Mouse (Mus musculus) c-Kit-positive CD71-positive TER-119-negative erythroid progenitor cells, embryonic 14.5 days (primary cell): Measurements from ENCODE around the gene Cog4.
A peak's percentile ranks its signal among the peaks of the same experiment; 100 is the strongest.
"Not testable (repeated sequence)": the region's sequence is repeated elsewhere in the genome, so short reads cannot be mapped to it uniquely, and the experiment has no call there.

ENCODE experiments used
- DNase-seq: peaks from one replicate; pipeline ENCODE4 v3.0.0-alpha.2; 2013; ENCODE audit warnings: low read depth

The Cog4 gene

DNA sequence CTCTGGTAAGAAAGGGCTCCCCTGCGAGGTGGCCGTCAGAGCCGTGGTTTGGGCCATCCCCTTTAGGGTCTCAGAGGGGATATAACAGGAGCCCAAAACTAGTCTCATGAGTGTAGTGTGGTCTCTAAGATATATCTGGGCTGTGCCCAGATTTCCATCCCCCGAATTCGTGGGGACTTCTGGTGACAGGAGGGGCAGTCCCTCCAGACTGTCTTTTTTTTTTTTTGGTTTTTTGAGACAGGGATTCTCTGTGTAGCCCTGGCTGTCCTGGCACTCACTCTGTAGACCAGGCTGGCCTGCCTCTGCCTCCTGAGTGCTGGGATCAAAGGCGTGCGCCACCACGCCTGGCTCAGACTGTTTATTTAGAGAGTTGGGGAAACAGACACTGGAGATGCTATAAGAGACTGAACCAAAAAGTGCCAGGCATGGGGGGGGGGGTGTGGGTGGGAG, 79.3 kb downstream of the Cog4 start:
- no peak for DNase-seq

DNA sequence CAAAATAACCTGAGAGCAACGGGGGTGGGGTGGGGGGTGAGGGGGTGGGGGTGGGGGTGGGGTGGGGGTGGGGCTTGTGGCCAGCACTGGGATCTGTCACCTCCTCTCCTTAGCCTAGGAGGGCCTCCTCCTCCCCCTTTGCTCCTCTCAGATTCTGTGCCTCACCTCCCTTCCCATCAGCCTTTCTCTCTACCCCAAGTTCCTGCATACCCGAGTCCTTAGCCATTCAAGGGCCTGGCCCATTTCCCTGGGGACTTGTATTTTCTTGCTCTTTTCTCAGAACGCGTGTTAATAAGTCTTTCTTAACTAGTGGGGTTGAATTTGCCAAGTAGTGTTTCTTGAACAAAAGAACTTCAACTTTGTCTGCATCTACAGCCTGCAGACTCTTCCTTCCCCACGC, 80.3 kb downstream of the Cog4 start:
- DNase-seq = no peak

DNA sequence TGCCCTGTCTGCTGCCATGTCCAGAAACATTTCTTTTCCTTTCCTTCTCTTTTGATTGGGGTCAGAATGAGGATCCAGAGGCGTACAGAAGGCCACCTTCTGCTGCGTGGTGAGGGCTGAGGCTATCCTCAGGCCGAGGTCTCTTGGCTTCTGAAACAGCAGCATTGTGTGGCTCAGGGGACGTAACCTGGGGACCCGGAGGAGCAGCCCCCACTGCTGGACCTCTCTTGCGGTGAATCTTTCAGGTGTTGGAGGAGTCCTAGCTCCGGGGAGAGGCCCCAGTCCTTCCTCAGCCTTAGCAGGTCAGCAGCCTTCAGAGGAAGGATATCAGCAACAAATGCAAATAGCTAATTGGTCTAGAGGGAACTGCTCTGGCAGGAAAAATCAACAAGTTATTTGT, 82.0 kb downstream of the Cog4 start:
- DNase-seq = no peak

DNA sequence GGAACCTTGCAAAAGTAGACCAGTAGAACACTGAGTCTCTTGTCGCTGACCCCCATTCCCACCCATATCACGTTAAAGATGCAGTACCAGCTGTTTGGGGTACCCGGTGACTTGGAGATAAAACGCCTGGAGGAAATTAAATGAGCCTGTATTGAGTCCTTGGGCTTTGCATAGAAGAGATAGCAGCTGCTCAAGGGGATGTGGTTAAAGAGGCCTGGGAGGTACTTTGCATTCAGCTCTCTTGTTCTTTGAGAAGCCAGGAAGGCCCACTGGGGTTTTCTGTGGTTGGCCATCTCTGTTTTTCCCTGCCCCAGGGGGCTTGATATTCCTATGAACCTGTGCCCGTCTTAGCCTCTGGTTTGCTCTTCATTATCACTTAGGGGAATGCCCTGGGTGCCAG, 82.7 kb downstream of the Cog4 start:
- DNase-seq = peak; percentile 87

DNA sequence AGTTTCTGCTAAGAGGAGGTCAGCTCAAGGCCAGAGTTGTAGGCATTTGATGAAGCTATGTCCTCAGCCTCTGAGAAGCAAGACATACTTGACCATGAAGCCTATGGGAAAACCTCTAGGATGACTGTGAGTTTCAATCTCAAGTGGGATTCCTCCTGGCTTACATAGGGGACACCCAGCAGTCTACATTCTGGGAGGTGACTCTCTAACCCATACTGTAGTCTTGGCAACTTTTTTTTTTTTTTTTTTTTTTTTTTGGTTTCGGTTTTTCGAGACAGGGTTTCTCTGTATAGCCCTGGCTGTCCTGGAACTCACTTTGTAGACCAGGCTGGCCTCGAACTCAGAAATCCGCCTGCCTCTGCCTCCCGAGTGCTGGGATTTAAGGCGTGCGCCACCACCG, 83.3 kb downstream of the Cog4 start:
- not testable (repeated sequence) for DNase-seq

DNA sequence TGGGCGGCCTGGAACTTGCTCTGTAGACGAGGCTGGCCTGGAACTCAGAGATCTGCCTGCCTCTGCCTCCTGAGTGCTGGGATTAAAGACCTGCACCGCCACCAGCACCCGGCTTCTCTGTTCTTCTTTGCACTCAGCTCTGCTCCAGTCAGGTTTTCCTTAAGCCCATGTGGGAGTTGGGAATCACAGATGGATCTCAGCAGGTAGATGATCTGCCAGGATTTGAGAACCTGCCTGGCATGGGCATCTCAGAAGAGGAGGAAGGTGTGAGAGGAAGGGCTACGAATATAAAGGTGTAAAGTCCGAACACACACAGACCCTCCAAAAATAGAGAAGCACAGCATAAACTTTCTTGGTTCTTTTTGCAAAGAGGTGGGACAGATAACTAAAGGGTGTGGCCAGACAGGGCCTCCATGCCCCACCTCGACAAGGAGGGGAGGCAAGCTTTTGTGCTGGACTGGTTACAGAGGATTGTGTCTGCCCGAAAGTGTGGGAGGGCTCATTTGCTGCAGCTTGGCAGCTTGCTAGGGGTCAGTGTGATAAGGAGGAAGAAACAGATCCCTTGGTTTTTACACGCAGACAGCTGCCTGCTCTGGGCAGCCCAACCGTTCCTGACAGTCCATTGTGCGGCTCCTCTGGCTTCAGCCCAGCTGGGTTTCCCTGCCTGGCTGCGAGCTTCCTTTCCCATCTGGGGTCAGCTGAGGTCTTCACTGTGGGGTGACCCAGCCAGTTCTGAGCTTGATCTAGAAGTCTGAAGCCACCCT, 85.0 kb downstream of the Cog4 start:
- peak; percentile 76 for DNase-seq
